In genomic region chr1:59326854-59327395, GRCm38 (mm10) we compare ENCODE assay signal across 15 mouse cellular contexts.
DNase-seq lines count a peak whose midpoint lies in the region; ATAC-seq and TF ChIP-seq lines count a peak whose summit lies in the region.
"Had no signal": no experiment of that assay in that cellular context is flagged by ENCODE, and none has a peak within 500 bp of the region (broad histone marks: within the 10 kb centered on the region; RNA-seq: fewer than 3 reads in every experiment).

No protein-coding gene starts in this region.

- H3K4me2 ChIP-seq in forebrain, embryonic 11.5 days (ENCODE audit: low read depth, low read length, severe bottlenecking) = 0 out of 2 replicates have a peak overlapping the region, but pooled peaks have one; percentile 13
- no peak overlapping the region for H3K4me2 ChIP-seq in forebrain, postnatal 0 days (ENCODE audit: low read depth)
- no peak overlapping the region for H3K4me2 ChIP-seq in kidney, embryonic 16.5 days (replicated peaks; ENCODE audit: low read depth, low read length)
- H3K4me2 ChIP-seq in embryonic facial prominence, embryonic 11.5 days (ENCODE audit: low read depth, low read length) = no peak overlapping the region
- H3K4me2 ChIP-seq: lung, embryonic 14.5 days had no signal

- H3K4me1 ChIP-seq in forebrain, embryonic 11.5 days (replicated peaks; ENCODE audit: control insufficient read depth, insufficient read depth, low read length) = peaks cover 6% of the 10 kb centered on the region; the same call in 1 of the 2 replicates
- H3K4me1 ChIP-seq in forebrain, postnatal 0 days (ENCODE audit: insufficient read depth) = no peaks in the 10 kb centered on the region; the same call in 1 of the 2 replicates
- peaks cover 55% of the 10 kb centered on the region for H3K4me1 ChIP-seq in kidney, embryonic 16.5 days (ENCODE audit: insufficient read depth, low read length)
- peaks cover 4% of the 10 kb centered on the region for H3K4me1 ChIP-seq in embryonic facial prominence, embryonic 11.5 days (ENCODE audit: control insufficient read depth, insufficient read depth, low read length)

- no peak for TF ChIP-seq CTCF in forebrain, postnatal 0 days (IDR thresholded peaks at IDR 0.05; ENCODE audit: low read depth)

- no peak for DNase-seq in forebrain, embryonic 11.5 days (ENCODE audit: low spot score)
- DNase-seq in forebrain, postnatal 0 days = no peak
- no peak for DNase-seq in kidney, postnatal 25 days
- peak; percentile 51 for DNase-seq in brain, adult 2 months (ENCODE audit: low read depth, low spot score)
- DNase-seq in embryonic facial prominence, embryonic 11.5 days (ENCODE audit: low spot score) = no peak
- no peak for DNase-seq in thymus, postnatal 14 days
- DNase-seq: heart, adult 2 months; kidney, adult 8-10 months; layer of hippocampus, adult 9-11 months; lung, embryonic 14.5 days; right cerebral cortex, postnatal 14 days had no signal

- no peaks in the 10 kb centered on the region for H3K9me3 ChIP-seq in forebrain, embryonic 11.5 days (ENCODE audit: control insufficient read depth, low read length)
- no peaks in the 10 kb centered on the region for H3K9me3 ChIP-seq in forebrain, postnatal 0 days (ENCODE audit: low read length)
- H3K9me3 ChIP-seq in kidney, embryonic 16.5 days (ENCODE audit: low read length) = no peaks in the 10 kb centered on the region
- no peaks in the 10 kb centered on the region for H3K9me3 ChIP-seq in embryonic facial prominence, embryonic 11.5 days (replicated peaks; ENCODE audit: control insufficient read depth, low read length)

- WGBS in forebrain, embryonic 11.5 days = 9% methylated on average over 10 of the region's 10 CpGs
- 23% methylated on average over 10 of the region's 10 CpGs for WGBS in forebrain, postnatal 0 days
- 22% methylated on average over 10 of the region's 10 CpGs for WGBS in kidney, embryonic 16.5 days
- 23% methylated on average over 10 of the region's 10 CpGs for WGBS in embryonic facial prominence, embryonic 11.5 days

- no peak overlapping the region for H3K4me3 ChIP-seq in forebrain, embryonic 11.5 days (ENCODE audit: low read depth, low read length)
- H3K4me3 ChIP-seq in forebrain, postnatal 0 days (ENCODE audit: low read depth, low read length) = no peak overlapping the region
- H3K4me3 ChIP-seq in kidney, embryonic 16.5 days (ENCODE audit: low read length) = no peak overlapping the region
- no peak overlapping the region for H3K4me3 ChIP-seq in embryonic facial prominence, embryonic 11.5 days (ENCODE audit: low read depth, low read length)
- H3K4me3 ChIP-seq: erythroblast, embryonic 14.5 days; heart, adult 2 months had no signal

- no peaks in the 10 kb centered on the region; the same call in 1 of the 2 replicates for H3K27me3 ChIP-seq in forebrain, embryonic 11.5 days (ENCODE audit: control insufficient read depth, insufficient read depth, low read length)
- H3K27me3 ChIP-seq in forebrain, postnatal 0 days (ENCODE audit: insufficient read depth, low read length) = no peaks in the 10 kb centered on the region
- H3K27me3 ChIP-seq in kidney, embryonic 16.5 days (ENCODE audit: insufficient read depth, low read length) = no peaks in the 10 kb centered on the region
- H3K27me3 ChIP-seq in embryonic facial prominence, embryonic 11.5 days (ENCODE audit: control insufficient read depth, insufficient read depth, low read length) = no peaks in the 10 kb centered on the region

- H3K36me3 ChIP-seq in forebrain, embryonic 11.5 days (ENCODE audit: control insufficient read depth, insufficient read depth, low read length) = no peaks in the 10 kb centered on the region
- H3K36me3 ChIP-seq in forebrain, postnatal 0 days (ENCODE audit: insufficient read depth) = no peaks in the 10 kb centered on the region
- H3K36me3 ChIP-seq in kidney, embryonic 16.5 days (ENCODE audit: insufficient read depth, low read length) = no peaks in the 10 kb centered on the region
- no peaks in the 10 kb centered on the region for H3K36me3 ChIP-seq in embryonic facial prominence, embryonic 11.5 days (replicated peaks; ENCODE audit: control insufficient read depth, insufficient read depth, low read depth, low read length)

- H3K9ac ChIP-seq in forebrain, embryonic 11.5 days (ENCODE audit: low read length) = no peak overlapping the region
- H3K9ac ChIP-seq in forebrain, postnatal 0 days = no peak overlapping the region
- H3K9ac ChIP-seq in kidney, embryonic 16.5 days (replicated peaks; ENCODE audit: low read length) = no peak overlapping the region
- H3K9ac ChIP-seq in embryonic facial prominence, embryonic 11.5 days (replicated peaks; ENCODE audit: low read length) = no peak overlapping the region
- H3K9ac ChIP-seq: lung, embryonic 14.5 days had no signal

- ATAC-seq in forebrain, embryonic 11.5 days (replicated peaks; ENCODE audit: low FRiP score) = no peak
- no peak for ATAC-seq in forebrain, postnatal 0 days
- ATAC-seq in kidney, embryonic 16.5 days (ENCODE audit: low FRiP score, low TSS enrichment) = peak; percentile 75
- ATAC-seq in embryonic facial prominence, embryonic 11.5 days (replicated peaks; ENCODE audit: insufficient number of reproducible peaks, low FRiP score, low TSS enrichment, low read depth) = no peak
- ATAC-seq in granulocyte monocyte progenitor cell, adult 5-6 weeks (replicated peaks; ENCODE audit: poor library complexity, severe bottlenecking) = no peak
- ATAC-seq: hindbrain, postnatal 0 days had no signal

- H3K27ac ChIP-seq in forebrain, embryonic 11.5 days (ENCODE audit: low read depth, low read length) = no peak overlapping the region
- H3K27ac ChIP-seq in forebrain, postnatal 0 days (ENCODE audit: low read depth, low read length) = no peak overlapping the region
- H3K27ac ChIP-seq in kidney, embryonic 16.5 days (ENCODE audit: low read length) = peak overlapping the region; percentile 78
- H3K27ac ChIP-seq in embryonic facial prominence, embryonic 11.5 days (replicated peaks; ENCODE audit: low read depth, low read length) = 0 out of 2 replicates have a peak overlapping the region, but pooled peaks have one; percentile 8
- H3K27ac ChIP-seq: heart, adult 2 months; hindbrain, postnatal 0 days had no signal

Comparison
In these comparisons a context has a peak if more than half of its experiments do, and no peak if none do; other contexts are left out.
1. H3K27ac ChIP-seq: peak in kidney, embryonic 16.5 days (single experiment) and embryonic facial prominence, embryonic 11.5 days (single experiment); none in forebrain, embryonic 11.5 days (single experiment) and forebrain, postnatal 0 days (single experiment).